ENCODE assay signal across 8 mouse cellular contexts in the genomic region with DNA sequence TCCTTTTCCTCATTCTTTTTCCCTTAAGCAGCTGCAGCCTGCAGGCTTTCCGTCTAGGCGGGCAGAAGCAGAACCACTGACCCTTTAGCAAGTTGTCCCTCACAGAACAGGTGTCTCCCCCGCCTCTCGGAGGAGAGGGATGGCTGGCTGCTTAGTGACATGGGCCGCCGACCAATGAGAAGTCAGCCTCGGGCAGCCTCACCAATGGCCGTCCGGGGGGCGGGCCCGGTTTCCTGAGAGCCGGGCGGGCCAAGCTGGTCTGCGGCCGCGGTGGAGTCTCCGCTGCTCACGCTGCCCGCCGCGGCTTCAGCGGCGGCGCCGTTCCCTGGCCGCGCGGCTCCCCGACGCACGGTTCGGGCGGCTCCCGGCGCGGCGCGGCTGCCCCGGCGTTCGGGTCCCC. TPM values are rescaled to one million over a fixed set of nuclear protein-coding genes. Genes with fewer than 3 reads are reported as not detected.
DNase-seq lines count a peak whose midpoint lies in the region; ATAC-seq and TF ChIP-seq lines count a peak whose summit lies in the region.

A gene (plus strand): TSS at position 270 of the 400 bp plus-strand sequence.

- peak within 1 kb of the TSS; percentile 100 for H3K4me2 ChIP-seq in lung, embryonic 15.5 days

- TF ChIP-seq CTCF in olfactory bulb, adult 2 months (IDR thresholded peaks at IDR 0.05; ENCODE audit: insufficient read depth, low read depth, low read length): no peak

- H3K36me3 ChIP-seq in lung, embryonic 15.5 days: no peaks in the 10 kb centered on the region

- peak; percentile 90 to 94 for ATAC-seq in hematopoietic stem cell, adult 5-6 weeks (replicated peaks in 1 of 2; ENCODE audit: insufficient read depth in 1 of 2, low FRiP score in 2 of 2, low TSS enrichment in 1 of 2, low read depth in 1 of 2, poor library complexity in 2 of 2, severe bottlenecking in 2 of 2)
- peak; percentile 97 for ATAC-seq in lung, embryonic 15.5 days (ENCODE audit: borderline replicate concordance, extremely low read depth, low FRiP score, low TSS enrichment)

- H3K4me3 ChIP-seq in lung, embryonic 15.5 days: peak within 1 kb of the TSS; percentile 71
- peak within 1 kb of the TSS; percentile 93 for H3K4me3 ChIP-seq in olfactory bulb, adult 2 months (ENCODE audit: insufficient read depth, low read depth, low read length)

- H3K9ac ChIP-seq in lung, embryonic 15.5 days: peak within 1 kb of the TSS; percentile 66

- H3K4me1 ChIP-seq in lung, embryonic 15.5 days: peaks cover 6% of the 10 kb centered on the region
- H3K4me1 ChIP-seq in olfactory bulb, adult 2 months (ENCODE audit: control insufficient read depth, insufficient read depth, low read length): peaks cover 15% of the 10 kb centered on the region

- WGBS in lung, embryonic 15.5 days: under 1% methylated on average over 41 of the region's 41 CpGs
- under 1% methylated on average over 37 of the region's 41 CpGs for WGBS in olfactory bulb, adult 2 months

- peak; percentile 92 for DNase-seq in MN1 (ENCODE audit: low spot score)
- DNase-seq in cerebellum, adult 8-10 months: peak; percentile 92
- peak; percentile 82 for DNase-seq in forelimb bud, embryonic 11.5 days (ENCODE audit: low read depth, low spot score)
- peak; percentile 81 for DNase-seq in layer of hippocampus, adult 9-10 months (ENCODE audit: low spot score)
- peak; percentile 76 to 77 for DNase-seq in thymus, adult 18-20 months

- no peaks in the 10 kb centered on the region for H3K9me3 ChIP-seq in lung, embryonic 15.5 days

- peak; percentile 38; the same call in 1 of the 2 replicates for TF ChIP-seq POLR2A in olfactory bulb, adult 2 months (IDR thresholded peaks at IDR 0.05; ENCODE audit: insufficient read depth, low read depth, low read length)

- no peak within 1 kb of the TSS for H3K27ac ChIP-seq in lung, embryonic 15.5 days
- H3K27ac ChIP-seq in olfactory bulb, adult 2 months (ENCODE audit: insufficient read depth, low read depth, low read length): no peak within 1 kb of the TSS

- peaks cover 57% of the 10 kb centered on the region for H3K27me3 ChIP-seq in lung, embryonic 15.5 days

RNA-seq across cellular contexts. Expression of the gene that starts here (rescaled TPM):
- 4.7 and 6.5 TPM in 2 replicates for total RNA-seq in hematopoietic stem cell, adult 5-6 weeks (2017)
- 4.4 and 5.0 TPM in 2 replicates for polyA plus RNA-seq in lung, embryonic 15.5 days (2015; fragmentation: Nextera tagmentation; extraction: Ambion mirVana)
- polyA plus RNA-seq in olfactory bulb, adult 2 months (2012; ENCODE audit: insufficient read depth, insufficient read length, low replicate concordance, missing spikeins): not detected in 2 replicates
